Mouse (Mus musculus) ES-E14 (cell line): ENCODE results near the gene Fam193b. TPM values are rescaled to one million over a fixed set of nuclear protein-coding genes. Genes with fewer than 3 reads are reported as not detected.

Experiments used
- DNase-seq: peaks from one replicate; pipeline ENCODE4 v3.0.0-alpha.2; 2013; ENCODE audit warnings: low read depth, low spot score
- H3K27ac ChIP-seq: 2 replicates; pipeline ENCODE4 v1.5.1; 2012; ENCODE audit warnings: low read depth, mild to moderate bottlenecking, low read length, moderate library complexity, mixed read lengths; ENCODE audit not compliant: poor library complexity, insufficient read depth, severe bottlenecking
- H3K36me3 ChIP-seq: 2 replicates; pipeline ENCODE4 v1.6.1; 2012; ENCODE audit warnings: mild to moderate bottlenecking, low read length, moderate library complexity, mixed read lengths; ENCODE audit not compliant: control insufficient read depth, poor library complexity, insufficient read depth, severe bottlenecking
- H3K4me1 ChIP-seq, 2 experiments: fragments of 150-350 bp in 1 of 2; sonication (generic) in 1 of 2; 2 replicates each; pipeline ENCODE4 v1.6.1; 2012; ENCODE audit warnings: low read length in 2 of 2, mild to moderate bottlenecking in 1 of 2, mixed read lengths in 1 of 2; ENCODE audit not compliant: control insufficient read depth in 2 of 2, insufficient read depth in 2 of 2, poor library complexity in 1 of 2
- H3K4me3 ChIP-seq, 2 experiments: fragments of 150-350 bp in 1 of 2; sonication (generic) in 1 of 2; 2 replicates each; pipeline ENCODE4 v1.5.1; 2012; ENCODE audit warnings: low read length in 2 of 2, low read depth in 1 of 2, mild to moderate bottlenecking in 1 of 2, mixed read lengths in 1 of 2; ENCODE audit not compliant: insufficient read depth in 1 of 2, poor library complexity in 1 of 2, severe bottlenecking in 1 of 2
- H3K9ac ChIP-seq: 2 replicates; pipeline ENCODE4 v1.6.1; 2012; ENCODE audit warnings: low read depth, mild to moderate bottlenecking, low read length, mixed read lengths; ENCODE audit not compliant: poor library complexity, insufficient read depth, severe bottlenecking
- H3K9me3 ChIP-seq: fragments of 150-350 bp; sonication (generic); 2 replicates; pipeline ENCODE4 v1.6.1; 2012; ENCODE audit warnings: low read depth, mild to moderate bottlenecking, low read length; ENCODE audit not compliant: control insufficient read depth, insufficient read depth
- CHD2 ChIP-seq: IDR thresholded peaks from 2 replicates; pipeline ENCODE4 v1.6.1; 2014; ENCODE audit warnings: mild to moderate bottlenecking, low read depth, low read length, inconsistent platforms
- HCFC1 ChIP-seq: IDR thresholded peaks from 2 replicates; pipeline ENCODE4 v1.6.1; 2012; ENCODE audit warnings: low read length, inconsistent platforms, borderline replicate concordance; ENCODE audit not compliant: insufficient read depth
- MAFK ChIP-seq: IDR thresholded peaks from 2 replicates; pipeline ENCODE4 v1.6.1; 2014; ENCODE audit warnings: mild to moderate bottlenecking, low read depth, low read length, inconsistent platforms; ENCODE audit not compliant: insufficient read depth
- ZC3H11A ChIP-seq: IDR thresholded peaks from 2 replicates; pipeline ENCODE4 v1.6.1; 2012; ENCODE audit warnings: low read depth, mild to moderate bottlenecking, inconsistent platforms, low read length, borderline replicate concordance
- ZNF384 ChIP-seq: IDR thresholded peaks from 2 replicates; pipeline ENCODE4 v1.6.1; 2012; ENCODE audit warnings: low read depth, low read length, inconsistent platforms
- in situ Hi-C, 2 experiments: fragments of 600-800 bp; cut with MboI; formaldehyde crosslinking; loops; one replicate each; pipeline ENCODE4 v1.15.1; 2025; ENCODE audit warnings: low sequenced_read_pairs in 2 of 2, inconsistent platforms in 1 of 2; ENCODE audit not compliant: unreplicated experiment in 2 of 2
- total RNA-seq: library from RNA; depleted of rRNA; stranded (reverse); fragments of 300-350 nt; gene quantifications from 2 replicates; pipeline ENCODE4 v1.2.3, GENCODE M21; 2012

Fam193b gene
- total RNA-seq, 1 experiment = 50.8 TPM

DNA sequence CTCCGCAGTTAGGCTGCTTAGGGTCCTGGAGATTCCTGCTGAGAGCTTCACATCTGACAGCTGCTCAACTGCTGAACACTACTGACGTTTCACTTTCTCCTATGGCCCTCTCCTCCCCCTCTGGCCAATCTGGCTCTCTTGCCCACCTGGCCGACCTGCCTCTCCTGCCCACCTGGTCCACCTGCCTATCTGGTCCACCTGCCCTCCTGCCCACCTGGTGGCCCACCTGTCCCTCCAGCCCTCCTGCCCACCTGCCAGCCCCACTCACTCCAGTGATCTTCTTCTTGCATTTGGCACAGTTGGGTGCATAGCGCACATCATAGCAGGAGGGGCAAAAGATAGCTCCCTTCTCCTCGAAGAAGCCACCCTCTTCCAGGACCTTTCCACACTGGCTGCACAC lies 66.5 kb downstream of the Fam193b start:
- no peak overlapping the region for H3K4me3 ChIP-seq
- DNase-seq = no peak
- H3K4me1 ChIP-seq = peaks cover 0 to 12% of the 10 kb centered on the region in 2 experiments; a peak in 1 of 4 replicates
- H3K9ac ChIP-seq = no peak overlapping the region
- in situ Hi-C loops = no loop called here
- H3K36me3 ChIP-seq = peaks cover 63% of the 10 kb centered on the region
- H3K9me3 ChIP-seq = no peaks in the 10 kb centered on the region
- no peak for TF ChIP-seq ZNF384
- TF ChIP-seq HCFC1 = no peak
- TF ChIP-seq CHD2 = no peak
- no peak for TF ChIP-seq MAFK
- TF ChIP-seq ZC3H11A = no peak
- H3K27ac ChIP-seq = no peak overlapping the region

DNA sequence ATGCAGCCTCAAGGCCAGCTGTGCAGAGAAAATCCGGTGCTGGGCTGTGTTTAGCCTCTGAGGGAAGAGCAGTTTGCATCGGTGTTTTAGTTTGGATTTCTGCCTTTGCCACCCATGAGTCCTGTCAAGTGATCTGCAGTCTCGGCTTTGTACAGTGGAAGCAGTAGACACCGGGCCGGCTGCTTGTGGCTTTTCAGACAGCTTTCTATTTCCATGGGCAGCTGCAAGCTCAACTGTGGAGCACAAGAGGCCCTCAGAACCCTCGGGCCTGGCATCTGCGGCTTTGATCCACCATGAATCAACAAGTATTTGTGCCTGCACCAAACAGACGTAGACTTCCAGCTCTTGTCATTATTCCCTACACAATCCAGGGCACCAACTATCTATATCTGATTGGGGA lies 68.5 kb downstream of the Fam193b start:
- Histone ChIP-seq H3K4me3 (no peak overlapping the region), H3K9ac (no peak overlapping the region), H3K36me3 (peaks cover 63% of the 10 kb centered on the region), H3K9me3 (no peaks in the 10 kb centered on the region), H3K4me1 (peaks cover 0 to 16% of the 10 kb centered on the region in 2 experiments; a peak in 1 of 4 replicates), H3K27ac (no peak overlapping the region)
- in situ Hi-C loops = no loop called here
- no peak for DNase-seq
- no peak for TF ChIP-seq MAFK
- TF ChIP-seq HCFC1 = no peak
- no peak for TF ChIP-seq CHD2
- TF ChIP-seq ZC3H11A = no peak
- no peak for TF ChIP-seq ZNF384

DNA sequence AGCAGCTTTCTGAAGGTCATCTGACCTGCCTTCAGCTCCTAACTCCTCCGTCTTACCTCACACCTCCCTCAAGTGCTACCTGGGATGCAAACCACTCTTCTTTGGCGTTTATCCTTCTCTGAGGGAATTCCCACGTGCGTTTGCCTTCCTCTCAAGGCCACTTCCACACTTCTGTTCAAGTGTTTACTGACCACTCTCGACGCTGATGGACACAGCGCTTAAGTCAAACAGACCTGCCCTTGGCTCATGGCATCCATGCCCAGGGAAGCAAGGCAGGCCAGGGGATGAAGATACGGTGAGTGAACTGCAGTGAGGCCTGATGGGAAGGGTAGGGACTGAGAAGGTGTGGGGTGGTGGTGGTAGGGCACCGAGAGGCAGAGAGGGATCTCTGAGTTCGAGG lies 70.3 kb downstream of the Fam193b start:
- H3K4me3 ChIP-seq = no peak overlapping the region
- in situ Hi-C loops = no loop called here
- H3K9me3 ChIP-seq = no peaks in the 10 kb centered on the region
- no peak overlapping the region for H3K9ac ChIP-seq
- peaks cover 0 to 20% of the 10 kb centered on the region in 2 experiments; a peak in 1 of 4 replicates for H3K4me1 ChIP-seq
- no peak for DNase-seq
- H3K36me3 ChIP-seq = peaks cover 49% of the 10 kb centered on the region
- TF ChIP-seq CHD2 (no peak), ZNF384 (no peak), ZC3H11A (no peak), MAFK (no peak), HCFC1 (no peak)
- H3K27ac ChIP-seq = no peak overlapping the region

DNA sequence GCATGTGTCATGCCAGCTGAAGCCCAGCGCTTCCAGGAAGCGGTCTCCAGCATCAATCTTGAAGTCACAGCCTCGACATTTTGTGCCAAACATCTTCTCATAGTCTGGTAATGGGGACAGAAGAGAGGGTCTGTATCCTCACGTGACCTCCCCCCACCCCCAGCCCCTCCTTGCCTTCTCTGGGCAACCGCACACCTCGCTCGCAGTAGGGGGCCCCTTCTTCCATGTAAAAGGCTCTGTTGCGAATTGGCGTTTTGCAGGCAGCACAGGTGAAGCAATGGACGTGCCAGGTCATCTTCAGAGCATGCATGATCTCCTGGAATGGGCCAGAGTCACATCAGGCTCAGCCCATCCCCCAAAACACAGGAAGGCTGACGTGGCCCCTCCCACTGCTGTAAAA lies 72.0 kb downstream of the Fam193b start:
- Histone ChIP-seq H3K36me3 (peaks cover 34% of the 10 kb centered on the region), H3K9ac (no peak overlapping the region), H3K9me3 (no peaks in the 10 kb centered on the region), H3K4me1 (peaks cover 1 to 27% of the 10 kb centered on the region in 2 experiments; a peak in 1 of 4 replicates), H3K27ac (no peak overlapping the region), H3K4me3 (no peak overlapping the region)
- in situ Hi-C loops = no loop called here
- DNase-seq = no peak
- TF ChIP-seq HCFC1 (no peak), ZC3H11A (no peak), ZNF384 (no peak), CHD2 (no peak), MAFK (no peak)

- Histone ChIP-seq H3K4me1 (peaks cover 1 to 27% of the 10 kb centered on the region in 2 experiments; a peak in 1 of 4 replicates), H3K4me3 (no peak overlapping the region), H3K27ac (no peak overlapping the region), H3K9ac (no peak overlapping the region), H3K9me3 (no peaks in the 10 kb centered on the region), H3K36me3 (peaks cover 20% of the 10 kb centered on the region; the same call in 1 of the 2 replicates)
- no peak for TF ChIP-seq MAFK
- no peak for TF ChIP-seq ZNF384
- TF ChIP-seq HCFC1 = no peak
- no peak for TF ChIP-seq CHD2
- no peak for TF ChIP-seq ZC3H11A
- DNase-seq = no peak
- in situ Hi-C loops = no loop called here
Observed at GRCm38 (mm10) chr13:55496661-55497060, 74.3 kb downstream of the Fam193b start.
